Mouse (Mus musculus) hindbrain, embryonic 15.5 days (tissue): ENCODE measurements around the gene Rasal1. TPM values are rescaled to one million over a fixed set of nuclear protein-coding genes. Genes with fewer than 3 reads are reported as not detected.
A peak's percentile ranks its signal among the peaks of the same experiment; 100 is the strongest.

Source experiments
- ATAC-seq: fragments of 200-750 bp; cut with Nextera tagmentation; 2 replicates; pipeline ENCODE4 v1.8.0; 2017; ENCODE audit warnings: low read depth, moderate number of reproducible peaks, moderate TSS enrichment; ENCODE audit not compliant: low FRiP score
- H3K27ac ChIP-seq: fragments of 300-500 bp; sonication (generic); replicated peaks from 2 replicates; pipeline ENCODE4 v1.5.1; 2015; ENCODE audit warnings: mild to moderate bottlenecking, inconsistent platforms
- H3K27me3 ChIP-seq: fragments of 300-500 bp; sonication (generic); 2 replicates; pipeline ENCODE4 v1.6.1; 2015; ENCODE audit warnings: control low read depth, inconsistent platforms
- H3K36me3 ChIP-seq: fragments of 300-500 bp; sonication (generic); 2 replicates; pipeline ENCODE4 v1.6.1; 2015; ENCODE audit warnings: control low read depth, inconsistent platforms
- H3K4me1 ChIP-seq: fragments of 300-500 bp; sonication (generic); replicated peaks from 2 replicates; pipeline ENCODE4 v1.6.1; 2015; ENCODE audit warnings: control low read depth, inconsistent platforms
- H3K4me2 ChIP-seq: fragments of 300-500 bp; sonication (generic); 2 replicates; pipeline ENCODE4 v1.6.1; 2015; ENCODE audit warnings: moderate library complexity, mild to moderate bottlenecking, inconsistent platforms
- H3K4me3 ChIP-seq: fragments of 300-500 bp; sonication (generic); 2 replicates; pipeline ENCODE4 v1.5.1; 2015; ENCODE audit warnings: mild to moderate bottlenecking, inconsistent platforms
- H3K9ac ChIP-seq: fragments of 300-500 bp; sonication (generic); 2 replicates; pipeline ENCODE4 v1.6.1; 2015; ENCODE audit warnings: inconsistent platforms
- H3K9me3 ChIP-seq: fragments of 300-500 bp; sonication (generic); 2 replicates; pipeline ENCODE4 v1.6.1; 2016; ENCODE audit warnings: control low read depth, inconsistent platforms
- WGBS: fragments of 180-500 bp; shearing (Covaris S2); methylation state at CpG from one replicate; pipeline ENCODE4 v1.1.7; 2015; 5-methylcytosine and 5-hydroxymethylcytosine counted together
- polyA plus RNA-seq: library from polyadenylated mRNA; unstranded; fragments of >200 nt; fragmentation: Nextera tagmentation; extraction: Ambion mirVana; gene quantifications from 2 replicates; pipeline ENCODE4 v1.2.1, GENCODE M21; 2015

Gene Rasal1
- polyA plus RNA-seq, 1 experiment from 2014 or later = 0.78 TPM

DNA sequence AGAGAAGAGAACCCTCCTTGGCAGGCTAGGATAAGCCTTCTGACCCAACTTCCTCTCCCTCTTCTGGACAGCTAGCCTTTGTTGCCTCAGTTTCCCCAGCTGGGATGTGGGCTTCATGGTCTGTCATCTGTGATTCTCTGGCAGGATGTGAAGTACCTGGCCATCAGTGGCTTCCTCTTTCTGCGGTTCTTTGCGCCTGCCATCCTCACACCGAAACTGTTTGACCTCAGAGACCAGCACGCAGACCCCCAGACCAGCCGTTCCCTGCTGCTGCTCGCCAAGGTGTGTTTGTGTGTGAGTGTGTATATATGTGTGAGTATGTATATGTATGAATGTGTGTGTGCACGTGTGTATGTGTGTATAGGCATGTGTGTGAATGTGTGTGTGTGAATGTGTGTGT is 21.5 kb downstream of the Rasal1 start:
- Histone ChIP-seq H3K9ac (no peak overlapping the region), H3K4me1 (0 out of 2 replicates have a peak, but pooled peaks cover 7% of the 10 kb centered on the region), H3K9me3 (no peaks in the 10 kb centered on the region), H3K36me3 (no peaks in the 10 kb centered on the region), H3K27me3 (no peaks in the 10 kb centered on the region), H3K4me2 (no peak overlapping the region), H3K4me3 (no peak overlapping the region), H3K27ac (no peak overlapping the region)
- 85% methylated on average over 7 of the region's 7 CpGs for WGBS
- ATAC-seq = no peak

DNA sequence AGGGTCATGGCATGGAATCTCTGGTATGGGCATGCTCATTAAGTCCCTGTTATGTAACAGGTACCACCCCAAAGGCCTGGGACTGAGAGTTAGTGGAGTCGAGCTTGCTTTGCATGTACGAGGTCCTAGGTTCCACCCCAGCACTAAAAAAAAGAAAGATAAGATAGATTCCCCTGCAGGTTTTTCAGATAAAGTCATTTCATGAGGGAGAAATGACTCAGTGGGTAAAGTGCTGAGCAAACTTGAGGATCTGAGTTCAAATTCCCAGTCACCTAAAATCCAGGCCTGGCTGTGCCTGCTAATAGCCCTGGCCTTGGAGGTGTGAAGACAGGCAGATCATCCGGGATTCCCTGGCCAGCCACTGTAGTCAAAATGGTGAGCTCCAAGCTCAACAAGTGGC is 23.3 kb downstream of the Rasal1 start:
- ATAC-seq = no peak
- H3K4me3 ChIP-seq = no peak overlapping the region
- H3K9me3 ChIP-seq = no peaks in the 10 kb centered on the region
- H3K27ac ChIP-seq = no peak overlapping the region
- 84% methylated on average over 3 of the region's 3 CpGs for WGBS
- H3K36me3 ChIP-seq = no peaks in the 10 kb centered on the region
- 0 out of 2 replicates have a peak, but pooled peaks cover 7% of the 10 kb centered on the region for H3K4me1 ChIP-seq
- no peaks in the 10 kb centered on the region for H3K27me3 ChIP-seq
- H3K9ac ChIP-seq = no peak overlapping the region
- H3K4me2 ChIP-seq = no peak overlapping the region

DNA sequence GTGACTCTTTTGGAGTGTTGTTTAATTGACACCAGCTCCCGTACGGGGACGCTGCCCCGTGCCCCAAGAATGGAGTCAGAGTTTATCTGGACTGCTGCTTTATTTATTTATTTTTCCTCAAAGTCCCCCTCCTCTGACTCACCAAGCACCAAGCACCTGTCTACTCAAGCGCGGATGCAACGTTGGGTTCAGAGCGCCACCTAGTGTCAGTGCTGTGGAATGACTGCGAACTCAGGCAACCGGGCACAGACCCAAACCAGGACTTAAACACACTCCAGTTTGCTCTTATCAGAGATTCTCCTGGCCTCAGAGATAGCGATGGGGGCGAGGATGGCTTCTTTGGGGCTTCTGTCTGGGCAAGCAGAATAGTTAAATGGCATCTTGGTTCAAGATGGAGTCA is 25.0 kb downstream of the Rasal1 start:
- no peak overlapping the region for H3K4me2 ChIP-seq
- no peak overlapping the region for H3K4me3 ChIP-seq
- H3K27ac ChIP-seq = no peak overlapping the region
- no peaks in the 10 kb centered on the region for H3K9me3 ChIP-seq
- H3K4me1 ChIP-seq = 0 out of 2 replicates have a peak, but pooled peaks cover 7% of the 10 kb centered on the region
- H3K27me3 ChIP-seq = no peaks in the 10 kb centered on the region
- ATAC-seq = no peak
- no peak overlapping the region for H3K9ac ChIP-seq
- WGBS = 13% methylated on average over 12 of the region's 12 CpGs
- no peaks in the 10 kb centered on the region for H3K36me3 ChIP-seq

GRCm38 (mm10) chr5:120674229-120675145 is 25.9 kb downstream of the Rasal1 start:
- no peaks in the 10 kb centered on the region for H3K9me3 ChIP-seq
- no peak overlapping the region for H3K4me2 ChIP-seq
- no peaks in the 10 kb centered on the region for H3K27me3 ChIP-seq
- no peaks in the 10 kb centered on the region for H3K36me3 ChIP-seq
- H3K4me3 ChIP-seq = no peak overlapping the region
- H3K27ac ChIP-seq = no peak overlapping the region
- peaks cover 13% of the 10 kb centered on the region for H3K4me1 ChIP-seq
- no peak overlapping the region for H3K9ac ChIP-seq
- 29% methylated on average over 21 of the region's 21 CpGs for WGBS
- peak; percentile 23; the same call in 1 of the 2 replicates for ATAC-seq

- Histone ChIP-seq H3K9me3 (no peaks in the 10 kb centered on the region), H3K9ac (no peak overlapping the region), H3K4me3 (no peak overlapping the region), H3K4me1 (peaks cover 31% of the 10 kb centered on the region), H3K4me2 (no peak overlapping the region), H3K36me3 (peaks cover 10% of the 10 kb centered on the region), H3K27me3 (no peaks in the 10 kb centered on the region), H3K27ac (no peak overlapping the region)
- no peak for ATAC-seq
- 27% methylated on average over 2 of the region's 2 CpGs for WGBS
Observed at GRCm38 (mm10) chr5:120677516-120677915, 28.9 kb downstream of the Rasal1 start.

DNA sequence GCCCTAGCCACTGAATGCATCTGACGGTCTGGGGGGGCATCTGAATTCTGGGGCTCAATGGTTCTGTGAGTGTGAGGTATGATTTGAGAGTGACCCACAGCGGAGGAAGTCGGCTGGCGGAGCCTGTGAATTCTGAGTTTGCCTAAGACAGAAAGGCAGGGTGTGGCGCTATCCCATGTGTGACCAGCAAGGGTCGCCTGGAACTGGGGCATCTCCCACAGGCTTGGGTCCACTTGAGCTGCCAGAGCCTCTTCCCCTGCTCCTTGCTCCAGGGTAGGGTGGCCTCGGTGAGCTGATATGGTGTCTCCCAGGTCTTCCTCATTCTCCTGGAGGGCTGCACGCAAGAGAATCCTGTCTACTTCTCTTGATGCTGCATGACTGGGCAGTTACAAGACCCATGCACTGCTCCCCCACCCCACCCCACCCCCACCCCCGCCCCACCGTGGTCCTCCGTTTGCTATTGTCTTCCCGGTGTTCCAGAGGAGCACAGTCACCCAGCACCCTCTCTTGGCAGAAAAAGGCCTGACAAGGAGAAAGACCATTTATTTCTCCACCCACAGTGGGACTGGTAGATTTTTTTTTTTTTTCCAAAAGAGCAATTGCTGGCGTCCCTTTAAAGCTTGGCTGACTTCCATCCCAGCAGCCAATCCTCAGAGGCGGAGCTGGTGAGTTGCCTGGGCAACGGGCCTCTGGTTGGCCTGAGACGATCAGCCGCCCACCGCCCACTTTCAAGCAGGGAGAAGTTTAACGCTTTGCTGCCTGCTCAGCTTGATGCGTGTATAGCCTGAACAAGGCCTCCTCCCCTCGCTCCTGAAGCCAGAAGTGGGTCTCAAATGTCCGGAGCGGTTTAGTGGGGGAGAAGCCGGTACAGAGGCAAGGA is 31.3 kb downstream of the Rasal1 start:
- H3K9me3 ChIP-seq = no peaks in the 10 kb centered on the region
- peaks cover 33% of the 10 kb centered on the region for H3K4me1 ChIP-seq
- H3K4me2 ChIP-seq = peak overlapping the region; percentile 51
- H3K27ac ChIP-seq = peak overlapping the region; percentile 89
- peak overlapping the region; percentile 18 for H3K4me3 ChIP-seq
- peak; percentile 87 for ATAC-seq
- peaks cover 8% of the 10 kb centered on the region; the same call in 1 of the 2 replicates for H3K27me3 ChIP-seq
- WGBS = 1% methylated on average over 24 of the region's 24 CpGs
- peaks cover 20% of the 10 kb centered on the region for H3K36me3 ChIP-seq
- peak overlapping the region; percentile 32 for H3K9ac ChIP-seq

- Histone ChIP-seq H3K4me3 (no peak overlapping the region), H3K27me3 (peaks cover 8% of the 10 kb centered on the region; the same call in 1 of the 2 replicates), H3K36me3 (peaks cover 24% of the 10 kb centered on the region), H3K27ac (peak overlapping the region; percentile 64), H3K9me3 (no peaks in the 10 kb centered on the region), H3K4me1 (peaks cover 33% of the 10 kb centered on the region), H3K4me2 (no peak overlapping the region; the same call in 1 of the 2 replicates), H3K9ac (no peak overlapping the region)
- 73% methylated on average over 17 of the region's 18 CpGs for WGBS
- ATAC-seq = no peak
Observed at GRCm38 (mm10) chr5:120680918-120681317, 32.3 kb downstream of the Rasal1 start.

- H3K4me1 ChIP-seq = peaks cover 33% of the 10 kb centered on the region
- ATAC-seq = no peak
- 14% methylated on average over 24 of the region's 24 CpGs for WGBS
- H3K36me3 ChIP-seq = peaks cover 39% of the 10 kb centered on the region
- H3K27ac ChIP-seq = no peak overlapping the region
- no peak overlapping the region for H3K4me3 ChIP-seq
- H3K9me3 ChIP-seq = no peaks in the 10 kb centered on the region
- no peak overlapping the region for H3K4me2 ChIP-seq
- H3K27me3 ChIP-seq = peaks cover 8% of the 10 kb centered on the region; the same call in 1 of the 2 replicates
- no peak overlapping the region for H3K9ac ChIP-seq
Observed at GRCm38 (mm10) chr5:120682982-120683771, 34.6 kb downstream of the Rasal1 start.

- H3K36me3 ChIP-seq = peaks cover 39% of the 10 kb centered on the region
- no peaks in the 10 kb centered on the region for H3K9me3 ChIP-seq
- H3K4me1 ChIP-seq = peaks cover 17% of the 10 kb centered on the region
- no peak overlapping the region for H3K4me3 ChIP-seq
- no peak overlapping the region for H3K9ac ChIP-seq
- ATAC-seq = no peak
- H3K27ac ChIP-seq = no peak overlapping the region
- no peak overlapping the region for H3K4me2 ChIP-seq
- H3K27me3 ChIP-seq = peaks cover 8% of the 10 kb centered on the region; the same call in 1 of the 2 replicates
- 75% methylated on average over 8 of the region's 8 CpGs for WGBS
Observed at GRCm38 (mm10) chr5:120685678-120686077, 37.1 kb downstream of the Rasal1 start.

GRCm38 (mm10) chr5:120686749-120687483 is 38.3 kb downstream of the Rasal1 start:
- no peak for ATAC-seq
- peaks cover 8% of the 10 kb centered on the region; the same call in 1 of the 2 replicates for H3K27me3 ChIP-seq
- H3K4me2 ChIP-seq = no peak overlapping the region
- H3K27ac ChIP-seq = no peak overlapping the region
- peaks cover 11% of the 10 kb centered on the region; the same call in 1 of the 2 replicates for H3K4me1 ChIP-seq
- H3K9me3 ChIP-seq = no peaks in the 10 kb centered on the region
- H3K36me3 ChIP-seq = peaks cover 34% of the 10 kb centered on the region
- 90% methylated on average over 6 of the region's 6 CpGs for WGBS
- no peak overlapping the region for H3K9ac ChIP-seq
- no peak overlapping the region for H3K4me3 ChIP-seq

GRCm38 (mm10) chr5:120687484-120687851 is 38.9 kb downstream of the Rasal1 start:
- no peaks in the 10 kb centered on the region for H3K9me3 ChIP-seq
- peaks cover 9% of the 10 kb centered on the region; the same call in 1 of the 2 replicates for H3K4me1 ChIP-seq
- WGBS = 84% methylated on average over 3 of the region's 3 CpGs
- H3K27ac ChIP-seq = no peak overlapping the region
- H3K4me2 ChIP-seq = no peak overlapping the region
- H3K36me3 ChIP-seq = peaks cover 34% of the 10 kb centered on the region
- peaks cover 8% of the 10 kb centered on the region; the same call in 1 of the 2 replicates for H3K27me3 ChIP-seq
- H3K4me3 ChIP-seq = no peak overlapping the region
- no peak for ATAC-seq
- no peak overlapping the region for H3K9ac ChIP-seq
